In genomic region chr1:30945136-30945535, GRCm38 (mm10) we compare ENCODE assay signal across 31 mouse cellular contexts. TPM values are rescaled to one million over a fixed set of nuclear protein-coding genes. Genes with fewer than 3 reads are reported as not detected.
A peak's percentile ranks its signal among the peaks of the same experiment; 100 is the strongest.
DNase-seq lines count a peak whose midpoint lies in the region; ATAC-seq and TF ChIP-seq lines count a peak whose summit lies in the region.
"Had no signal": no experiment of that assay in that cellular context is flagged by ENCODE, and none has a peak within 500 bp of the region (broad histone marks: within the 10 kb centered on the region; RNA-seq: fewer than 3 reads in every experiment).

No protein-coding gene starts in this region.

- H3K4me2 ChIP-seq in lung, postnatal 0 days (replicated peaks; ENCODE audit: low read depth, low read length): peak overlapping the region; percentile 29; the same call in 1 of the 2 replicates
- H3K4me2 ChIP-seq: embryonic facial prominence, embryonic 15.5 days; forebrain, embryonic 12.5 days; heart, embryonic 15.5 days; limb, embryonic 15.5 days; liver, embryonic 13.5 days; lung, embryonic 14.5 days; neural tube, embryonic 13.5 days had no signal

- no peaks in the 10 kb centered on the region for H3K4me1 ChIP-seq in lung, postnatal 0 days (ENCODE audit: insufficient read depth, low read depth, low read length)

- no peaks in the 10 kb centered on the region for H3K27me3 ChIP-seq in lung, postnatal 0 days (replicated peaks; ENCODE audit: insufficient read depth, low read length)
- H3K27me3 ChIP-seq: embryonic facial prominence, embryonic 15.5 days; forebrain, embryonic 12.5 days; heart, embryonic 15.5 days; limb, embryonic 15.5 days; liver, embryonic 13.5 days; neural tube, embryonic 13.5 days had no signal

- TF ChIP-seq EP300 in lung, postnatal 0 days (IDR thresholded peaks at IDR 0.05): no peak

- no peaks in the 10 kb centered on the region for H3K9me3 ChIP-seq in lung, postnatal 0 days (ENCODE audit: low read length)
- H3K9me3 ChIP-seq: embryonic facial prominence, embryonic 10.5 days; embryonic facial prominence, embryonic 15.5 days; forebrain, embryonic 12.5 days; heart, embryonic 15.5 days; limb, embryonic 10.5 days; limb, embryonic 15.5 days; liver, embryonic 13.5 days; midbrain, embryonic 10.5 days; neural tube, embryonic 13.5 days had no signal

- no peak overlapping the region for H3K4me3 ChIP-seq in lung, postnatal 0 days (ENCODE audit: low read depth, low read length)
- H3K4me3 ChIP-seq: embryonic facial prominence, embryonic 10.5 days; embryonic facial prominence, embryonic 15.5 days; forebrain, embryonic 12.5 days; heart, embryonic 15.5 days; limb, embryonic 10.5 days; limb, embryonic 15.5 days; liver, embryonic 13.5 days; midbrain, embryonic 10.5 days; myocyte; neural tube, embryonic 13.5 days had no signal

- peak; percentile 25 to 36 for DNase-seq in cerebellum, postnatal 10 days
- no peak for DNase-seq in cerebellum, adult 8-10 months
- peak; percentile 39 to 59 for DNase-seq in lung, adult 18-20 months
- DNase-seq in lung, postnatal 4 days: no peak
- DNase-seq in lung, postnatal 0 days (ENCODE audit: low spot score): peak; percentile 43
- DNase-seq in lung, postnatal 36 days: peak; percentile 68
- no peak for DNase-seq in embryo, embryonic 10 days (ENCODE audit: low spot score)
- DNase-seq in yolk sac, embryonic 10.5 days (ENCODE audit: low spot score): no peak
- DNase-seq: adrenal gland, adult 2 months; B cell, adult 2 months; gastrocnemius, postnatal 14 days; kidney, adult 8-10 months; kidney, postnatal 4 days; liver, embryonic 13.5 days; lung, embryonic 14.5 days; thymus, postnatal 4 days had no signal

- no peak for TF ChIP-seq CTCF in lung, postnatal 0 days (IDR thresholded peaks at IDR 0.05)

- ATAC-seq in lung, postnatal 0 days: no peak
- ATAC-seq: hindbrain, embryonic 16.5 days had no signal

- no peak overlapping the region for H3K9ac ChIP-seq in lung, postnatal 0 days (replicated peaks; ENCODE audit: low read depth)
- H3K9ac ChIP-seq: embryonic facial prominence, embryonic 15.5 days; forebrain, embryonic 12.5 days; heart, embryonic 15.5 days; limb, embryonic 15.5 days; liver, embryonic 13.5 days; lung, embryonic 14.5 days; neural tube, embryonic 13.5 days had no signal

- H3K27ac ChIP-seq in lung, postnatal 0 days (ENCODE audit: low read length): no peak overlapping the region
- H3K27ac ChIP-seq: embryonic facial prominence, embryonic 10.5 days; embryonic facial prominence, embryonic 15.5 days; forebrain, embryonic 12.5 days; heart, embryonic 15.5 days; kidney, postnatal 0 days; limb, embryonic 10.5 days; limb, embryonic 15.5 days; liver, embryonic 13.5 days; midbrain, embryonic 10.5 days; neural tube, embryonic 13.5 days had no signal

- 63% methylated on average over 6 of the region's 6 CpGs for WGBS in lung, postnatal 0 days

- H3K36me3 ChIP-seq in lung, postnatal 0 days (ENCODE audit: insufficient read depth, low read length): peaks cover 17% of the 10 kb centered on the region

RNA-seq across cellular contexts. Expression of gene AC153137.1, which starts 32.6 kb away (rescaled TPM):
- polyA plus RNA-seq in lung, postnatal 0 days (2015; fragmentation: Nextera tagmentation; extraction: Ambion mirVana): 0.20 and 0.57 TPM in 2 replicates
- polyA plus RNA-seq: adrenal gland, adult 2 months; embryonic facial prominence, embryonic 10.5 days; embryonic facial prominence, embryonic 15.5 days; forebrain, embryonic 12.5 days; heart, embryonic 15.5 days; hindbrain, embryonic 11.5 days; hindbrain, embryonic 16.5 days; intestine, embryonic 14.5 days; kidney, postnatal 0 days; limb, embryonic 10.5 days; limb, embryonic 15.5 days; liver, embryonic 13.5 days; lung, embryonic 14.5 days; midbrain, embryonic 10.5 days; midbrain, postnatal 0 days; myocyte; neural tube, embryonic 13.5 days; thymus, postnatal 0 days had no signal

Comparison
In these comparisons a context has a peak if more than half of its experiments do, and no peak if none do; other contexts are left out.
1. DNase-seq: peak in cerebellum, postnatal 10 days (2 of 2), lung, adult 18-20 months (2 of 2), lung, postnatal 0 days (single experiment) and lung, postnatal 36 days (single experiment); none in cerebellum, adult 8-10 months (single experiment), lung, postnatal 4 days (0 of 2), embryo, embryonic 10 days (single experiment) and yolk sac, embryonic 10.5 days (single experiment).